Mouse (Mus musculus) bone marrow macrophage, adult 2 months (primary cell): ENCODE data around the gene Pafah1b2. TPM values are rescaled to one million over a fixed set of nuclear protein-coding genes. Genes with fewer than 3 reads are reported as not detected.

Experiments used
- H3K27ac ChIP-seq: 2 replicates; pipeline ENCODE4 v1.5.1; 2012; ENCODE audit warnings: low read depth, low read length; ENCODE audit not compliant: insufficient read depth
- H3K4me1 ChIP-seq: 2 replicates; pipeline ENCODE4 v1.6.1; 2012; ENCODE audit warnings: low read length; ENCODE audit not compliant: control insufficient read depth, insufficient read depth
- H3K4me3 ChIP-seq: 2 replicates; pipeline ENCODE4 v1.5.1; 2012; ENCODE audit warnings: mild to moderate bottlenecking, low read length, moderate library complexity; ENCODE audit not compliant: insufficient read depth
- CTCF ChIP-seq: IDR thresholded peaks from 2 replicates; pipeline ENCODE4 v1.5.1; 2012; ENCODE audit warnings: low read depth, mild to moderate bottlenecking, low read length, moderate library complexity
- POLR2A ChIP-seq: IDR thresholded peaks from 2 replicates; pipeline ENCODE4 v1.6.1; 2012; ENCODE audit warnings: mild to moderate bottlenecking, low read depth, low read length, borderline replicate concordance
- polyA plus RNA-seq: library from polyadenylated mRNA; stranded (reverse); fragments of >200 nt; gene quantifications from 2 replicates; pipeline ENCODE4 v1.2.4, GENCODE M21; 2012; ENCODE audit not compliant: missing spikeins, insufficient read depth, insufficient read length

Gene Pafah1b2
- polyA plus RNA-seq, 1 experiment = 44.9 TPM

GRCm38 (mm10) chr9:45984409-45985228 is 27.9 kb downstream of the Pafah1b2 start:
- peak overlapping the region; percentile 78 for H3K27ac ChIP-seq
- TF ChIP-seq POLR2A = no peak
- no peak for TF ChIP-seq CTCF
- peak overlapping the region; percentile 86 for H3K4me3 ChIP-seq
- peaks cover 25% of the 10 kb centered on the region for H3K4me1 ChIP-seq

- peak overlapping the region; percentile 86 for H3K4me3 ChIP-seq
- no peak for TF ChIP-seq POLR2A
- TF ChIP-seq CTCF = no peak
- H3K4me1 ChIP-seq = peaks cover 25% of the 10 kb centered on the region
- peak overlapping the region; percentile 62 for H3K27ac ChIP-seq
Observed at GRCm38 (mm10) chr9:45983676-45984408, 28.6 kb downstream of the Pafah1b2 start.

- Histone ChIP-seq H3K4me1 (peaks cover 35% of the 10 kb centered on the region), H3K4me3 (no peak overlapping the region), H3K27ac (no peak overlapping the region)
- TF ChIP-seq CTCF = no peak
- no peak for TF ChIP-seq POLR2A
Observed at GRCm38 (mm10) chr9:45981331-45981730, 31.2 kb downstream of the Pafah1b2 start.

GRCm38 (mm10) chr9:45980611-45981010 is 31.9 kb downstream of the Pafah1b2 start:
- no peak for TF ChIP-seq POLR2A
- TF ChIP-seq CTCF = no peak
- Histone ChIP-seq H3K4me3 (no peak overlapping the region), H3K4me1 (peaks cover 30% of the 10 kb centered on the region), H3K27ac (no peak overlapping the region)

GRCm38 (mm10) chr9:45979778-45980177 is 32.7 kb downstream of the Pafah1b2 start:
- TF ChIP-seq POLR2A (no peak), CTCF (no peak)
- no peak overlapping the region for H3K4me3 ChIP-seq
- H3K4me1 ChIP-seq = peaks cover 30% of the 10 kb centered on the region
- H3K27ac ChIP-seq = no peak overlapping the region

- TF ChIP-seq POLR2A (no peak), CTCF (no peak)
- H3K4me1 ChIP-seq = peaks cover 18% of the 10 kb centered on the region
- no peak overlapping the region for H3K27ac ChIP-seq
- H3K4me3 ChIP-seq = no peak overlapping the region
Observed at GRCm38 (mm10) chr9:45976884-45977283, 35.6 kb downstream of the Pafah1b2 start.

GRCm38 (mm10) chr9:45963577-45963976 is 48.9 kb downstream of the Pafah1b2 start:
- H3K4me1 ChIP-seq = peaks cover 39% of the 10 kb centered on the region
- TF ChIP-seq POLR2A (no peak), CTCF (no peak)
- H3K4me3 ChIP-seq = no peak overlapping the region
- no peak overlapping the region for H3K27ac ChIP-seq

- Histone ChIP-seq H3K4me1 (peaks cover 44% of the 10 kb centered on the region), H3K27ac (peak overlapping the region; percentile 83), H3K4me3 (no peak overlapping the region)
- TF ChIP-seq POLR2A (no peak), CTCF (no peak)
Observed at GRCm38 (mm10) chr9:45961855-45962254, 50.6 kb downstream of the Pafah1b2 start.

- no peak for TF ChIP-seq CTCF
- TF ChIP-seq POLR2A = no peak
- Histone ChIP-seq H3K27ac (peak overlapping the region; percentile 39), H3K4me1 (peaks cover 44% of the 10 kb centered on the region), H3K4me3 (no peak overlapping the region)
Observed at GRCm38 (mm10) chr9:45959661-45960060, 52.8 kb downstream of the Pafah1b2 start.

GRCm38 (mm10) chr9:45958851-45959250 is 53.6 kb downstream of the Pafah1b2 start:
- TF ChIP-seq POLR2A (no peak), CTCF (no peak)
- Histone ChIP-seq H3K4me1 (peaks cover 44% of the 10 kb centered on the region), H3K4me3 (no peak overlapping the region), H3K27ac (peak overlapping the region; percentile 11; the same call in 1 of the 2 replicates)
